Comparison of ENCODE assay signal across 29 mouse cellular contexts in genomic region chr13:42255105-42255504, GRCm38 (mm10). TPM values are rescaled to one million over a fixed set of nuclear protein-coding genes. Genes with fewer than 3 reads are reported as not detected.
"Had no signal": no experiment of that assay in that cellular context is flagged by ENCODE, and none has a peak within 500 bp of the region (broad histone marks: within the 10 kb centered on the region; RNA-seq: fewer than 3 reads in every experiment).

No protein-coding gene starts in this region.

- H3K4me1 ChIP-seq: embryonic facial prominence, embryonic 10.5 days; embryonic facial prominence, embryonic 12.5 days; embryonic facial prominence, embryonic 13.5 days; embryonic facial prominence, embryonic 15.5 days; forebrain, embryonic 10.5 days; forebrain, embryonic 12.5 days; forebrain, embryonic 13.5 days; forebrain, embryonic 15.5 days had no signal

- H3K4me3 ChIP-seq: embryonic facial prominence, embryonic 10.5 days; embryonic facial prominence, embryonic 12.5 days; embryonic facial prominence, embryonic 13.5 days; embryonic facial prominence, embryonic 15.5 days; erythroblast, embryonic 14.5 days; forebrain, embryonic 10.5 days; forebrain, embryonic 12.5 days; forebrain, embryonic 13.5 days; forebrain, embryonic 15.5 days; gastrocnemius, adult 2 months; heart, adult 2 months had no signal

- H3K4me2 ChIP-seq: embryonic facial prominence, embryonic 12.5 days; embryonic facial prominence, embryonic 13.5 days; embryonic facial prominence, embryonic 15.5 days; forebrain, embryonic 12.5 days; forebrain, embryonic 13.5 days; forebrain, embryonic 15.5 days had no signal

- H3K36me3 ChIP-seq: embryonic facial prominence, embryonic 10.5 days; embryonic facial prominence, embryonic 12.5 days; embryonic facial prominence, embryonic 13.5 days; embryonic facial prominence, embryonic 15.5 days; forebrain, embryonic 10.5 days; forebrain, embryonic 12.5 days; forebrain, embryonic 15.5 days had no signal

- H3K27ac ChIP-seq: embryonic facial prominence, embryonic 10.5 days; embryonic facial prominence, embryonic 12.5 days; embryonic facial prominence, embryonic 13.5 days; embryonic facial prominence, embryonic 15.5 days; forebrain, embryonic 10.5 days; forebrain, embryonic 12.5 days; forebrain, embryonic 13.5 days; forebrain, embryonic 15.5 days; gastrocnemius, adult 2 months; heart, adult 2 months had no signal

- H3K9me3 ChIP-seq: embryonic facial prominence, embryonic 12.5 days; embryonic facial prominence, embryonic 13.5 days; embryonic facial prominence, embryonic 15.5 days; forebrain, embryonic 10.5 days; forebrain, embryonic 12.5 days; forebrain, embryonic 13.5 days; forebrain, embryonic 15.5 days had no signal

- H3K27me3 ChIP-seq: embryonic facial prominence, embryonic 12.5 days; embryonic facial prominence, embryonic 13.5 days; embryonic facial prominence, embryonic 15.5 days; forebrain, embryonic 12.5 days; forebrain, embryonic 13.5 days; forebrain, embryonic 15.5 days had no signal

- H3K9ac ChIP-seq: embryonic facial prominence, embryonic 12.5 days; embryonic facial prominence, embryonic 13.5 days; embryonic facial prominence, embryonic 15.5 days; forebrain, embryonic 12.5 days; forebrain, embryonic 13.5 days; forebrain, embryonic 15.5 days; forebrain, postnatal 0 days had no signal

- DNase-seq: cerebellum, adult 2 months; cerebellum, adult 8-10 months; cerebellum, adult 9-10 months; cerebellum, adult 9-11 months; cerebellum, postnatal 10 days; cerebellum, postnatal 14 days; cerebellum, postnatal 25 days; cerebellum, postnatal 36 days; embryo, embryonic 11 days; forebrain, postnatal 0 days; gastrocnemius, adult 2 months; gastrocnemius, postnatal 10 days; gastrocnemius, postnatal 14 days; gastrocnemius, postnatal 25 days; gastrocnemius, postnatal 36 days; heart, adult 11 months; heart, adult 18-20 months; heart, adult 2 months had no signal

- ATAC-seq: forebrain, embryonic 13.5 days; forebrain, embryonic 14.5 days; forebrain, embryonic 15.5 days; forebrain, embryonic 16.5 days; forebrain, postnatal 0 days had no signal

RNA-seq across cellular contexts. Expression of gene Edn1, which starts 46.2 kb away (rescaled TPM):
- polyA plus RNA-seq: erythroblast, embryonic 14.5 days had no signal
